Mouse (Mus musculus): ENCODE measurements around the gene Fut8.
"Not testable (repeated sequence)": the region's sequence is repeated elsewhere in the genome, so short reads cannot be mapped to it uniquely, and the experiment has no call there.

The Fut8 gene

GRCm38 (mm10) chr12:77500439-77501055 is 262.6 kb downstream of the Fut8 start:
- DNase-seq (ENCODE audit: low read depth, low spot score): no peak

DNA sequence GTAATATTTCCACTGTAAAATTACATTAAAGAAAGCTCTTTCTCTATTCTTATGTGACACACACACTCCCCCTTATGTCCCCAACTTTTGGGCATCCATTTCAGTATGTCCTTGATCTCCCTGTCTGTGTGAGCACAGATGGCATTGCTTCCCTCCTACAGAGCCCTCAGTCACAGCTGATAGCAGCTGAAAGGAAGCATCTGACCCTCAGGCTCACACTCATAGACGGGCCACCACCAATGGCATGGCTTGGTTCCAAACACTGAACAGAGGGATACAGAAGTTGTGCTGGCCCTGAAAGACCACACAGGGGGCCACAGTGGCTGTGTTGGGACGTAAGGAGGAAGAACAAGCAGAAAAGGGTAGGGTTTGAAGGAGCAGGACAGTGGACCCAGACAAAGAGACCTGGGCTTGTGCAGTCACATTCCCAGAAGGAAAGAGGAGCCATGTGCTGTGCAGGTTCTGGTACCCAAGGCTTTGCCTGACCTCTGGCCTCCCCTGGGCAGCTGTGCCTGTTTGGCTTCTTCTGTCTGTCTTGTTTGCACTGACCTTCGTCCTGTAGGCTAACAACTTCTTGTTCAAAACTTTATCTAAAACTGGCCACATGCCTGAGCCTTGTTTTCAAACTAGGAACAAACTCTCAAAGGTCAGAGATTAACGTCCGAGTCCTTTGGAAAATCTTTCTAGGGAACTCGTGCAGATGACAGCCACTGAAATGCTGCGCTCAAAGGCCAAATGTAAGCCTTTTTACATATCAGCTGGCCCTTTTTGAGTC is 263.7 kb downstream of the Fut8 start:
- no peak for DNase-seq (ENCODE audit: low read depth, low spot score)

GRCm38 (mm10) chr12:77502243-77502642 is 264.3 kb downstream of the Fut8 start:
- DNase-seq (ENCODE audit: low read depth, low spot score): no peak

GRCm38 (mm10) chr12:77505431-77505830 is 267.5 kb downstream of the Fut8 start:
- no peak for DNase-seq (ENCODE audit: low read depth, low spot score)

DNA sequence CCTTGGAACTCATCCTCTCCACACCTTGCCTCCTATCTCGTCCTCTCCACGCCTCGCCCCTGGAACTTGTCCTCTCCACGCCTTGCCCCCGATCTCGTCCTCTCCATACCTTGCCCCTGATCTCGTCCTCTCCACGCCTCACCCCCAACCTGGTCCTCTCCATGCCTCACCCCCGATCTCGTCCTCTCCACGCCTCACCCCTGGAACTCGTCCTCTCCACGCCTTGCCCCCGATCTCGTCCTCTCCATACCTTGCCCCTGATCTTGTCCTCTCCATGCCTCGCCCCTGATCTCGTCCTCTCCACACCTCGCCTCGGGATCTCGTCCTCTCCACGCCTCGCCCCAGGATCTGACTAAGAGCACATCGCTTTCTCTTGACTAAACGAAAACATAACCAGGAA is 269.8 kb downstream of the Fut8 start:
- DNase-seq (ENCODE audit: low read depth, low spot score): no peak

DNA sequence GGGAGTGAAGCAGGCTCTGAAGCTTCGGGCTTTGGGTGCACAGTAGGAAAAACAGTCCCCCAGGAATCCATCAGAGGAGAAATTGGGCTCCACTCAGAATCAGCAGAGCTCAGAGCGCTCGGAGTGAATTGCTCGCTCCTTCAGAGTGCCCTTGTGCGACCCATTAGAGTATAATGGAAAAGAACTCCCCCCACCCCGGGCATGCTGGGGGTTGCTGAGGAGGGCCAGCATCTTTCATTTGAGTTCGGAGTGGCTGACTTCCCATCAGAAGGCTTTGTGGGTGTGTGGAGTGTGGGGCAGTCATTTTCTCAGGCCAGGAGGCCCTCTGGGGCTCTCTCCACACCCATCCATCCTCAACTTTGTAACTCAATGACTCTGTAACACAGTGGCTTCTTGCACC is 272.8 kb downstream of the Fut8 start:
- no peak for DNase-seq (ENCODE audit: low read depth, low spot score)

DNA sequence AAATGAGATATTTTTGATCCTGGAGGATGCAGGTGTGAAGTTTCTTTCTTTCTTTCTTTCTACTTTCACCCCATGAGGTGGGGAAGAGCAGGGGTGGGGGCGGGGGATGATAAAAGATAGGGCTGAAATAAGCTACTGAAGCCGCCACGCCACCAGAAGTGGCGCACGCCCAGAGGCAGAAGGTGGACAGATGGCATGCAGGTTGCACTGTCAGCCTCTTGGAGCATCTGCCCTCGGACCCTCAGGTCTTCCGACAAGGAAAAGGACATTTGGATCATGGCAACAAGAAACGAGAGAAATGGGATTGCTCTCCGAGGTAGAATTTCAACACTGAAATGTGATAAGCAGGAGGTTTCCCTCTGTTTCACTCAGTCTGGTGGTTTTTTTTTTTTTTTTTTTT is 273.3 kb downstream of the Fut8 start:
- no peak for DNase-seq (ENCODE audit: low read depth, low spot score)

GRCm38 (mm10) chr12:77511631-77512030 is 273.7 kb downstream of the Fut8 start:
- no peak for DNase-seq (ENCODE audit: low read depth, low spot score)

DNA sequence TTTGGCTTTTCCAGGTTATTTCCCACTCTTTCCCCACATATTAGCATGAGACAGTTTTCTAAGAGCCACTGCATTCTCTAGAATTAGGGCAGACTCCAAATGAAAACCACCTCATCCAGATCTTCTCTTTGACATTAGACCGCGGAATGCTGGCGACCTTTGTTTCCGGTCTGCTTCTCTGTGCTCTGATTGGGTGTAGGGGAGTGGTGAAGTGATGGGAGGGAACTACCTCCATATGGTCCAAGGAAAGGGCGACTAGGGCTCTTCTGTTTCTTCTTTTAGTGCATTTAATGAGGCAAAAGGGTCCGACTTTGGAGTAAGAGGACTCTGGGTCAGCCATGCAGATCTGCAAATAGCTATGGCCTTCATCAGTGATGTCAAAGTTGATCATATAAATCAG is 278.9 kb downstream of the Fut8 start:
- DNase-seq (ENCODE audit: low read depth, low spot score): no peak

DNA sequence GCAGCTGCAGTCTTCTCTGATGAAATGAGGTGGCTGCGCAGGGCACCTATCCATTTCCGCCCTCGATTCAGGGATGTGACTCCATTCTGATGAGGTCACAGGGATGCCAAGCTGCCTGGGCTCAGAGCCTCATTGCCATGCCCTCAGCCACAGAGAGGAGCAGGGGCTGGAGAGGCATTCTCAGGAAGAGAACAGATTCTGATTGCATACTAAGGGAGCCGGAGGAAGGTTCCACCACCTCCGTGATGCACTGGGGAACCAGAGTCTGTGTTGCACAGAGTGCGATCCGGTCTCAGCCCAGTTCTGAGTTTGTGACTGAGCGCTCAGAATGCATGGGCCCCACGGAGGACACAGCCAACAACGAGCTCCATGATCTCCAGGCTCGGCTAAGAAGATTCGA is 279.8 kb downstream of the Fut8 start:
- no peak for DNase-seq (ENCODE audit: low read depth, low spot score)

GRCm38 (mm10) chr12:77519534-77520102 is 281.7 kb downstream of the Fut8 start:
- DNase-seq (ENCODE audit: low read depth, low spot score): no peak

DNA sequence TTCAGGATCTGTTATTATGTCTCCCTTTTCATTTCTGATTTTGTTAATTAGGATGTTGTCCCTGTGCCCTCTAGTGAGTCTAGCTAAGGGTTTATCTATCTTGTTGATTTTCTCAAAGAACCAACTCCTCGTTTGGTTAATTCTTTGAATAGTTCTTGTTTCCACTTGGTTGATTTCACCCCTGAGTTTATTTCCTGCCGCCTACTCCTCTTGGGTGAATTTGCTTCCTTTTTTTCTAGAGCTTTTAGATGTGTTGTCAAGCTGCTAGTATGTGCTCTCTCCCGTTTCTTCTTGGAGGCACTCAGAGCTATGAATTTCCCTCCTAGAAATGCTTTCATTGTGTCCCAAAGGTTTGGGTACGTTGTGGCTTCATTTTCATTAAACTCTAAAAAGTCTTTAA is 286.1 kb downstream of the Fut8 start:
- not testable (repeated sequence) for DNase-seq (ENCODE audit: low read depth, low spot score)

Data from embryo, embryonic 11.5 days (tissue).